Mouse (Mus musculus): ENCODE measurements around the gene Gm49358.

- TF ChIP-seq GATA1 (IDR thresholded peaks at IDR 0.05; ENCODE audit: borderline replicate concordance, low read length) (no peak), FLI1 (IDR thresholded peaks at IDR 0.05; ENCODE audit: low read length) (no peak)
Measured at GRCm38 (mm10) chr10:86786083-86786482, 22.3 kb downstream of the Gm49358 start.

Measured in megakaryocyte, embryonic 14.5 days (primary cell).